Mouse (Mus musculus) brown adipose tissue, adult 24 weeks (tissue): Measurements from ENCODE around the gene Tmprss11f. TPM values are rescaled to one million over a fixed set of nuclear protein-coding genes. Genes with fewer than 3 reads are reported as not detected.

ENCODE experiments used
- H3K27ac ChIP-seq: fragments of 200-500 bp; replicated peaks from 2 replicates; pipeline ENCODE4 v1.5.1; 2012; ENCODE audit warnings: low read depth, mild to moderate bottlenecking, low read length
- H3K4me1 ChIP-seq: fragments of 200-500 bp; 2 replicates; pipeline ENCODE4 v1.6.1; 2012; ENCODE audit warnings: low read length, mixed read lengths; ENCODE audit not compliant: control insufficient read depth, insufficient read depth, insufficient read length
- H3K4me3 ChIP-seq: fragments of 200-500 bp; 2 replicates; pipeline ENCODE4 v1.5.1; 2012; ENCODE audit warnings: low read depth, mild to moderate bottlenecking, low read length, moderate library complexity; ENCODE audit not compliant: insufficient read depth
- polyA plus RNA-seq: library from polyadenylated mRNA; stranded (reverse); fragments of >200 nt; gene quantifications from 2 replicates; pipeline ENCODE4 v1.2.4, GENCODE M21; 2012; ENCODE audit not compliant: missing spikeins, insufficient read depth, insufficient read length

Tmprss11f gene
- polyA plus RNA-seq, 1 experiment = not detected

- Histone ChIP-seq H3K4me3 (no peak overlapping the region), H3K27ac (no peak overlapping the region), H3K4me1 (no peaks in the 10 kb centered on the region)
Observed at GRCm38 (mm10) chr5:86482031-86482430, 150.2 kb downstream of the Tmprss11f start.

- H3K27ac ChIP-seq = no peak overlapping the region
- no peaks in the 10 kb centered on the region for H3K4me1 ChIP-seq
- no peak overlapping the region for H3K4me3 ChIP-seq
Observed at GRCm38 (mm10) chr5:86473859-86474258, 158.4 kb downstream of the Tmprss11f start.

Other genes with a start within 250 kb of the Tmprss11f start
- 1.9 TPM in 1 of 2 replicates, not detected in the other for gene Tmprss11a, start 163.4 kb downstream of the Tmprss11f start, polyA plus RNA-seq
- gene Tmprss11g, start 113.8 kb downstream of the Tmprss11f start, polyA plus RNA-seq = not detected in 2 replicates
- not detected in 2 replicates for gene Tmprss11b, start 43.9 kb upstream of the Tmprss11f start, polyA plus RNA-seq
- not detected in 2 replicates for gene Tmprss11e, start 113.4 kb upstream of the Tmprss11f start, polyA plus RNA-seq
- 19.9 and 29.1 TPM in 2 replicates for gene Ythdc1, start 171.8 kb upstream of the Tmprss11f start, polyA plus RNA-seq